Mouse (Mus musculus): Measurements from ENCODE around the gene Pfn1.

GRCm38 (mm10) chr11:70606717-70607116 is 47.7 kb downstream of the Pfn1 start:
- TF ChIP-seq POLR2A (IDR thresholded peaks at IDR 0.05; ENCODE audit: borderline replicate concordance, extremely low read depth, insufficient read depth, insufficient read length, poor library complexity, severe bottlenecking) = no peak
- TF ChIP-seq CTCF (IDR thresholded peaks at IDR 0.05; ENCODE audit: borderline replicate concordance, extremely low read depth, insufficient read depth, insufficient read length) = no peak

Data from brain, embryonic 14.5 days (tissue).